Mouse (Mus musculus): ENCODE measurements around the gene Zfp462.
"Not testable (repeated sequence)": the region's sequence is repeated elsewhere in the genome, so short reads cannot be mapped to it uniquely, and the experiment has no call there.

Gene Zfp462

DNA sequence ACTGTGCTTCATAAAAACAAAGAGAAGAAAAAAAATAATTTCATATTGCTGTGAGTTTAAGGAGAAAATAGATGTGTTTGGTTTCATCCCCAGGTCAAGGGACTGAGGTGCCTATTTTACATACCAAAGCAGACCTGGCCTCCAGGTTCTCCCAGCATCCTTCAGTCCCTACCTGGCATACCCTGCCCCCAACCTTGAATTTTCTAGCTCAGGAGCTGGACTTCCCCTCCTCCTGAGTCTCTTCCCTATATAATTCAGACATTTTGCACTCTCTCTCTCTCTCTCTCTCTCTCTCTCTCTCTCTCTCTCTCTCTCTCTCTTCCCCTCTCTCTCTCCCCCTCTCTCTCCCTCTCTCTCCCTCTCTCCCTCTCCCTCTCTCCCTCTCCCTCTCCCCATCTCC, 48.2 kb downstream of the Zfp462 start:
- in situ Hi-C loops (cut with MboI; ENCODE audit: low sequenced_read_pairs): not testable (repeated sequence)

DNA sequence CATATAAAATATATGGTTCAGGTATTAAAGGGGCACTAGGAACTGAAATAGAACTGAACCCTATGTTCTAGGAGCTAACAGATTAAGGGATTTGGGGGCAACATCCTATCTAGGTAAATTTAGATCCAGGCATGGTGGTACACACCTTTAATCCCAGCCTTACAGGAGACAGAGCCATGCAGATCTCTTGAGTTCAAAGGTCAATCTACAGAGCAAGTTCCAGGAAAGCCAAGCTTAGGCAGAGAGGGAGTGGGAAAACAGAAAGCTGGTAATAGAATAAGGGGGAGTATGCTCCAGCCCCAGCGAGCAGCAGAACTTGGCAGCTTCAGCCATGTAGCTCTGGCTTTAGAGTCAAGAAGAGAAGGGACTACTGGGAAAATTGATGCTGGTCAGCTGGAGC, 50.4 kb downstream of the Zfp462 start:
- in situ Hi-C loops (cut with MboI; ENCODE audit: low sequenced_read_pairs): no loop called here

DNA sequence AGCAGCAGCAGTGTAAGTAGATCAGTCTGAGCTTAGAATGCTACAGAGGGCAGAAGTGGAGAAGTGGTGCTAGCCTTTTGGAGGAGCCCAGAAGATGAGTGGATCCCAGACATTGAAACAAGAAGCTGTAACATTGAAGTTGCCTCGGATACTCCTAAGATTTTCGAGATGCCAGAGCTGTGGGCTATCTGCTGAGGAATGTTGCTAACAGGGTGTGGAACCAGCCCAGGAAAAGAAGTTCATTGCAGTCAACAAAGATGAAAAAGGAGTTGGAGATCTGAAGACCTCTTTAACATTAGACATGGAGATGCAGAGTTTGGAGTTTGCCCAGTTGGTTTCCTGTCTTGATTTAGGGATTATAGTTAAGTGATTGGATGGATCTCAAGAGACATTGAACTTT, 51.2 kb downstream of the Zfp462 start:
- in situ Hi-C loops (cut with MboI; ENCODE audit: low sequenced_read_pairs): no loop called here

DNA sequence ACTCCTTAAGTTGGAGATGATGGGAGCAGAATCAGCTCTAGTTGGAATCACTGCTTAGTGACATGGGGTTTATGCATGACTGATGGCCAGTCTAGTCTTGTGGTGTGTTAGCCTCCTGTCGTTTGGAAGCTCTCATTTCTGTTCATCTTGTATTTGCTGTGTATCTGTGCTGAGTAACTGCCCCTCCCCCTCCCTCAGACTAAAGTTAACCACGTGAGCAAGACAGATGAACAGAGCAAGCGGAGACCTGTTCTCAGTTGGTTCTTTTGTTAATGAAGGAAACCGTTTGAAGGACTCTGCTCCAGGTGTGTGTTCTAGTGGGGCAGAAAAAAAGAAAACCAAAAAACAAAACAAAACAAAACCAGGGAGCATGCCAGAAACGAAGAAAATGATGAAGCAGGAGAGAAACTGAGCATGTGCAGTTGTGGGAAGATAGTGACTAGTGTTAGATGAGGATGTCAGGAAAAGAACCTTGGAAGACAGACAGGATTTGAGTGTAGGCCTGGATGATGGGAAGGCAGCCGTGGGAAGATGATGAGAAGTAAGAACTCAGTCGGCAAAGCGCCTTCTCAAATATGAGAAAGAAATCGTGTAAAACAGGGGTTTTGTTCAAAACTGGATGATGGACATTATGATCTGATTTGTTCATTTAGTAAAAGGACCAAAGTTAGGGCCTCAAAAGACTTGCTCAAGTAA, 53.4 kb downstream of the Zfp462 start:
- in situ Hi-C loops (cut with MboI; ENCODE audit: low sequenced_read_pairs): no loop called here

DNA sequence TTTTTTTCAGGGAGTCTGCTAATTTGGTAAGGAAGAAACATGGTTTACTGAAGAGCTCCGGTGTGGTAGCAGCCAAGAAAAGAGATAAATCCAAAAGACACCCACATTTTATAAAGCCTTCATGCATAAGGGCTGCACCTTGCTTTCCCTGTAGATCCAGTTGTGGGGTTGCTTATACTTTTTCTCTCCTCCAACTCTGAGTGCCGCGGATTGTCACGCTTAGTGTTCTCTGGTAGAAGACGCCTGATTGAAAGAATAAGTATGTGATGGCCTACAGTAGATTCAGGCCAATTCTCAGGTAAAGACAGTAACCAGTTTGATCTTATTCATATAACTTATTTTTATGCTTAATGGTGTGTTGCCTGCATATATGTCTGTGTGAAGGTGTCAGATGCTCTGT, 54.7 kb downstream of the Zfp462 start:
- in situ Hi-C loops (cut with MboI; ENCODE audit: low sequenced_read_pairs): no loop called here

DNA sequence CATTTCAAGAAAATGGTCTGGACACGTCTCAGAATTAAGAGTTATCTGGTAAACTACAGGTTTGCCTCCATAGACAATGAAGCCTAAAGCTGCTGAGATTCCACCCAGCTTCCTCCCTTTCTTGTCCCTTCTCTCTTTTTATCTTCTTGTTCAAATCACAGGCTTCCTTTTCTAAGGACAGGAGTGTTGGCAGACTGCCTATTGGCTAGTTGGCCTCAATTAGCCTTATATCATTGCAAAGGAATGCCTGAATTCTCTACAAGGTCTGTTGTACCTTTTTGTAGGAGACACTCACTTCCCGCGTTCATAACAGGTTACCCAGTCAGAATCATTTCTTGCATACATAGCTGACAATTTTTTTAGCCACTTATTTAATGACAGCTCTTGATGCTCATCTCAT, 56.5 kb downstream of the Zfp462 start:
- in situ Hi-C loops (cut with MboI; ENCODE audit: low sequenced_read_pairs): no loop called here

DNA sequence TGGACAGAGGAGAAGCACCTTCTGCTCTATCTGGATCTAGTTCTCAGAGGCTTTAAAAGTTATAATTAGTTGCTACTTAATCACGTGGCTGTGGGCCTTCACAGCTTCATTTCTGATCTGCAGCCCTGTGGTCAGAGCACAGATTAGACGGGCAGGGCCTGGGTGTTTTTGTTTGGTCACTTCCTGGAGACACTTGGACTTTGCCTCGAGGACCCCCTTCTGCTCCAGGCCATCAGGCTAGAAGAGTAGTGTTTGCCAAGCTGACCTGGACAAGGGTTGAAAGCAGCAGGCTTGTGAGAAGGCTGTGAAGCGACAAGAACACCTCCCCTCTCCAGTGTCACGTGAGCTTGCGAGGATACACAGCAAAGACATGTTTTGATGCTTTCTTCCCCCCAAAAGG, 58.3 kb downstream of the Zfp462 start:
- in situ Hi-C loops (cut with MboI; ENCODE audit: low sequenced_read_pairs): no loop called here

DNA sequence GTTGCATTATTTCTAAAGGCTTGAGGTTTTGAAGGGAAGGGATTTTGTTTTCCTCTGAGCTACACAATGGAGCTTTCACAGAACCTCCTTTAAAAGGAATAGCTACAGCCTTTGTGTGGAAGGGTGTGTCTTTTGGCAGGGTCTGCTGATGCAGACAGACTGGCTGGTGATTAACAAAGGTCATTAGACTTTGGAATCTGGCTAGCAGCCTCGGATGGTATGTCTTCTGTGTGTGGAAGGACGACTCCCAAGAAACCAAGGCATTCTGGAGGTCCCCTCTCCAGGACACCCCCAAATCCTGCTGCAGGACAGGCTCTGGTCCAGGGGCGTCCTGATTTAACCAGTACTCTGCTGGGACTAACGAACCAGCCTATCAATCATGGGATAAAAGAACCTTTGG, 60.2 kb downstream of the Zfp462 start:
- in situ Hi-C loops (cut with MboI; ENCODE audit: low sequenced_read_pairs): no loop called here

DNA sequence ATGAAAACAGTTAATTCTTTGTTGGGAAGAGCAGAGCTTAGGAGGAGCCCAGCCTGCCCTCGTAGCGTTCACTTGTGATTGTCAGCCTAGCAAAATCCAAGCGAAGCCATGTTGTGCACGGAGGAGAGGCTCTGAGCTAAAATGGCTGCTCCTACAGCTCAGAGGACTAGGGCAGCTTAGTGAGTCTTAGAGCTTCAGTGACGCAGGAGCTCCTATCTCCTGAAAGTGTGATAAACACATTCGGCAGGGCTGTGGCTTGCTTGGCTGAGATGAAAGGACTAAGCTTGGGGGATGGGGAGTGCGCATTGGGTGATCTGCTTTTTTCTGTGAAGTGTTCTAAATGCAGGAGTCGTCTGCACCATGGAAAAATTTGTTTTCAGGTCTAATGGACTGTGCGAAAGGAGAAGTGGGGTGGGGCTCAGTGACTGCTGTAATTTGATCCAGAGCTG, 60.7 kb downstream of the Zfp462 start:
- in situ Hi-C loops (cut with MboI; ENCODE audit: low sequenced_read_pairs): no loop called here

DNA sequence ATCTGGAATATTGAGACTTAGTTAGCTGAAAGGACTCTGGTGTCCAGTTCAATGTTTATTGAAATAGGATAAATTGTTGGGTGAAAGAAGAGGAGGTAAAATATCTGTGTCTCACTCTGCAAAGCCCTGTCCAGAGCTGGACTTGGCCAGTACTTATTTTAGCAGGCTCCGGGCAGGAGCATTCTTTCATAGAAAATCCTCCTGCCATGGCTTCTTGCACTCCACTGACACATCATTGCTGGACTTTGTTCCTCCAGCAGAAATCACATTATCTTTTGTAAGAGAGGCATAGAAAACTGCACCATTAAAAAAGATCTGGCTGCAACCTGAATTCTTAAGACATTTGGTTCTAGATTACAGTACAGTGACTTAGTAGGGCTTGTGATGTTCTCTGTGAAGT, 61.2 kb downstream of the Zfp462 start:
- in situ Hi-C loops (cut with MboI; ENCODE audit: low sequenced_read_pairs): no loop called here

DNA sequence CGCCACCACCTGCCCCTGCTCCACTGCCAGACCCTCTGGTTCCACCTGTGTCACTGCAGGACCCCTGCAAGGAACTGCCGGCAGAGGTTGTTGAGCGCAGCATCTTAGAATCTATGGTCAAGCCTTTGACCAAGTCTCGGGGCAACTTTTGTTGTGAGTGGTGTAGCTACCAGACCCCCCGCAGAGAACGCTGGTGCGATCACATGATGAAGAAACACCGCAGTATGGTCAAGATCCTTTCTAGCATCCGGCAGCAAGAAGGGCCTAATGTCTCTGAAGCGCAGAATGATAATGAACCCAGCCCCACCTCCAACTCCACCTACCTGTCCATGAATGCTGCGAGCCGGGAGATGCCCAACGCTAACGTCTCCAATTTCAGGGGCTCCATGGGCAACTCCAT, 63.8 kb downstream of the Zfp462 start:
- in situ Hi-C loops (cut with MboI; ENCODE audit: low sequenced_read_pairs): no loop called here

DNA sequence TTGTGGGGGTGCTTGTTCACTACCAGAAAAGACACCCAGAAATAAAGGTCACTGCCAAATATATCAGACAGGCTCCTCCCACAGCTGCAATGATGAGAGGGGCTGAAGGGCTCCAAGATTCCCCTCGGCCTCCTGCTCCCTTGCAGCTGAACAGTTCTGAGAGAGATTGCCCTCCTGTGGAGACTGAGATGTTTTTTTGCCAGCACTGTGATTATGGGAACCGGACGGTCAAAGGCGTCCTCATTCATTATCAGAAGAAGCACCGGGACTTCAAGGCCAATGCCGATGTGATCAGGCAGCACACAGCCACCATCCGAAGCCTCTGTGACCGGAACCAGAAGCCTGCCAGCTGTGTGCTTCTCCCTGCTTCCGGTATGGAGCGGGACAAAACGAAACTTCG, 66.5 kb downstream of the Zfp462 start:
- in situ Hi-C loops (cut with MboI; ENCODE audit: low sequenced_read_pairs): no loop called here

DNA sequence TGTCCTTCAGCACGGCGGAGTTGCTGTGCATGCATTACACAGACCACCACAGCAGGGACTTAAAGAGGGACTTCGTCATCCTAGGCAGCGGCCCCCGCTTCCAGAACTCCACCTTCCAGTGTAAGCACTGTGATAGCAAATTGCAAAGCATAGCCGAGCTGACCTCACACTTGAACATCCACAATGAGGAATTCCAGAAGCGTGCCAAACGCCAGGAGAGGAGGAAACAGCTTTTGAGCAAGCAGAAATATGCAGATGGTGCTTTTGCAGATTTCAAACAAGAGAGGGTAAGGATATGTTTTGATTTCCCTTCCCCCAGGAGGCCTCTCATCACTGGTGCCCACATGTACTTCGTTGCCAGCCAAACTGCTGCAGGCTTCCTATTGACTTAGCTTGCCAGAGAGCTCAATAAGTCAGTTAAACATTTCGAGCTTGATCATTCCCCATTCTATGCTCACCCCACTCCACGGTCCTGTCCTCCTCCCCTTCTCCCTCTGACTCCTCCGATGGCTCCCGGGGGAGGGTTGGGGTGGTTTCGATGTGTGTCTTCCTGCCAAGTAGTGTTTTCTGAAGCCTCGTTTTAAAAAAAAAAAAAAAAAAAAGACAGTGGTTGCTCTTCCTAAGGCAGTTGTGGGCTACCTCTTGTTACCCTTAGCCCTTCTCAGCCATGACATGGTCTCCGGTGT, 68.9 kb downstream of the Zfp462 start:
- in situ Hi-C loops (cut with MboI; ENCODE audit: low sequenced_read_pairs): no loop called here

DNA sequence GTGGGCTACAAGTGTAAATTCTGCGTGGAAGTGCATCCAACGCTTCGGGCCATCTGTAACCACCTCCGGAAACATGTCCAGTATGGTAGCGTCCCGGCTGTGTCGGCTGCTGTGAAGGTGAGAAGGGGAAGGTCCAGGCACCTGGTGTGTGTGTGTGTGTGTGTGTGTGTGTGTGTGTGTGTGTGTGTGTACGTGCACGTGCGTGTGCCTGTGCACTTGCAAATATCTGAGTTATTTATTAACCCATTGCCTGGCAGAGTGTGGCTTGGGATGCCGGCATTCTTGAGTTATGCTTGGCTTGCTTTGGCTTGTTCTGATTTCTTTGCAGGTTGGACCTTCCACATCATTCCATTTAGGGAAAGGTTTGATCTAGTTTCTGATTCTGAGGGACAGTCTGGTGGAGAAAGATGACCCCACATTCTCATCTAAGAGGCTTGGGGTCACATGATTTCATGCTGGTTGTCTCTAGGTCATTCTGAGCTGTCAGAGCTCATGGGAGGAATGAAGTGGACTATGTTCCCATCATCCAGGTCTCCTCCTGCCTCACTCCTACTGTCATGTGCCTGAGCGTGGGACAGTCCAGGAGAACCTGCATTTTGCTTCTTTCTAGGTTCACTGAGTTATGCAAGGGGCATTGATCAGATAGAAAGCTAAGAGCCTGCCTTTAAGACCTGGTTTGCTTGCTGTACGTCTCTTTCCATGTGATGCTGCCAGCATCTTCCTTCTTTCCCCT, 70.0 kb downstream of the Zfp462 start:
- in situ Hi-C loops (cut with MboI; ENCODE audit: low sequenced_read_pairs): no loop called here

DNA sequence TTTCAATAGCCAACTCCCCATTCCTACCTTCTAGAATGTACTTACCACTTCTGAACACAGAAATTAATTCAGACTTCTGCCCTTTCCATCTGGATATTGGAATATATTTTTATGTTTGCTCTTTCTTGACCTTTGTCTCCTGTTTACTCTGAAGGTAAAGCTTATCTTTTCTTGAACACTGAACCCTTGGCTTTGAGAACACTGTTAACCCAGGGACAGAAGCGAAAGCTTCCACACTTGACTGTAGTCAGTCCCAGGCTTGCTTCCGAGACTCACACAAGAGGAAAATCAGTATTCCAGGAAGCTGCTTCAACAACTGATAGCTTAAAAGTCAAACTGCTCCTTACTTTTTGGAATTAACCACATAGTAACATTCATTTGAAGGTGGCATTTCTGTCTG, 70.7 kb downstream of the Zfp462 start:
- in situ Hi-C loops (cut with MboI; ENCODE audit: low sequenced_read_pairs): no loop called here

DNA sequence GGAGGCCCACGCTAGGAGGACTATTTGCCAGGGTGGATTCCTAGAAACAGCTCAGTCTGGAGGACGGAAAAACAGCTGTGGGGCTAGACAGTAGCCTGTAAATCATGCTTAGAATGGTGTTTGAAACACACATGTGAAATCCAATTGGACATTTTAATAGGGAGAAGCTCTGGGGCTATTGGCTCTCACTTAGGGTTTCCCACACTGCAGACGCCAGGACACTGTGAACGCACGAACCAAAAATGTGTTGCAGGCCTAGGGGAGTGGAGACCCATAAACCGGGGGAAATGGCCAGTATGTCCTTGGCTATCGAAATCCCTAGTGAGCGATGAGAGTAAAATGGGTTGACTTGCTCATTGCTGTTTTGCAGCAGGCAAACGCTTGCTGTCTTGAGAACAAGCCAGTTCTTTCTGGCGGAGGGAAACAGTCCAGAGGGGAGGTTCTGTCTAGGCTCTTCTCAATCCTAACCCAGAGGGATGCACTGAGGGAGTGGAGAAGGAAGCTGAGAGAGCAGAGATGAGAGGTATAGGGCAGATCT, 81.3 kb downstream of the Zfp462 start:
- in situ Hi-C loops (cut with MboI; ENCODE audit: low sequenced_read_pairs): no loop called here

DNA sequence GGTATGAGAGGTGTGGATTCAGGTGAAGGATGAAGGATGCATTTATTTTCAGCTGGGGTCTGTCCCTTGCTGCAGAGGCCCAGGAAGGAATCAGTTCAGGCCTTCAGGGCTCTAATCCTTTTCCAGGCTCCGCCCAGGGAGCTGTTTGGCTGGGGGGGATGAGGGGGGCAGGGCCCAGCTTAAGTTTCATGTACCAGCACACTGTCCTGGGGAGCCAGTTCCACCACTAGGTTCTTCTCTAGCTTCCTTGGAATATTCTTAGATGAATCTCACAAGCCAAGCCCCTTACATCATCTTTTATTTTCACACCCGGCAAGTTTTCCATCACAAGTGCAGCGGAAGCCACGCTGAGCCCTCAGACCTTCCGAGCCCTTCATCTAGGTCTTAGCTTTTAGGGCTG, 85.6 kb downstream of the Zfp462 start:
- in situ Hi-C loops (cut with MboI; ENCODE audit: low sequenced_read_pairs): no loop called here

DNA sequence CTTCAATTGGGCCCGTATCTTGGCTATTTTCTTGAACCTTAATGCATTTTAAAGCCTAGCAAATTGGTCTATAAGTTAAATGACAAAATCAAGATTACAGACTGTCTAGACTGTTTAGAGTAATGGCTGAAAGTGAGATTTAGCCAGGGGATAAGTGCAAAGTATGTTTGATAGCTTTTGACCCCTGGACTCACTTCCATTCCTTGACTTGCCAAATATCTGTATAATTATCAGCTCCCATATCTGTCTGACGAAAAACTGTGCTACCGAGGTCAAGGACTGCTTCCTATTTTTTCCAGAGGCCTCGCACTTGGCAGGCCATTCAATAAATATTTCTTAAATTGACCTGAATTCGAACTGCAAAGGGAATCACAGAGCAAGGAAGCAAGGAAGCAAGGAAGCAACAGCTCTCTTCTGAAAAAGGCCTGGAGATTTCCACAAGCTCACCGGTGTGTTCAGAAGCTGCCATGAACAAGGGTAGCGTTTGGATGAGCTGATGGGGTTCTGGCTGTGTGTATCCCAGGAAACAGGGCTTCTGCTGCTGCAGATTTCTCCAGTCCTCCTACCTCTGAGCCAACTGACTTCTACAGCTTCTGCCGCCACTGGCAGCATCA, 87.6 kb downstream of the Zfp462 start:
- in situ Hi-C loops (cut with MboI; ENCODE audit: low sequenced_read_pairs): no loop called here

DNA sequence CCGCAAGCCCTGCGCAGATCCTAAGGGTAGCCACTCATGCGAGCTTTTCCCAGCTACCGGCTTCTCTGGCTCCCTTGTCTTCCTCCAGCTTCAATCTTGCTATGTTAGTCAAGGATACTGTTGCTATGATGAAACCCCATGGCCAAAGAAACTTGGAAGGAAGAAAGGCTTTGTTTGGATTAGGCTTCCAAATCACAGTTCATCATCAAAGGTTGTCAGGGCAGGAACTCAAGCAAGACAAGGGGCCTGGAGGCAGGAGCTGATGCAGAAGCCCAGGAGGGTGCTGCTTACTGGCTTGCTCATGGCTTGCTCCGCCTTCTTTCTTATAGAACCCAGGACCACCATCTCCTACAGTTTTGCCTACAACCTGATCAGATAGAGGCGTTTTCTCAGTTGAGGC, 88.6 kb downstream of the Zfp462 start:
- in situ Hi-C loops (cut with MboI; ENCODE audit: low sequenced_read_pairs): no loop called here

DNA sequence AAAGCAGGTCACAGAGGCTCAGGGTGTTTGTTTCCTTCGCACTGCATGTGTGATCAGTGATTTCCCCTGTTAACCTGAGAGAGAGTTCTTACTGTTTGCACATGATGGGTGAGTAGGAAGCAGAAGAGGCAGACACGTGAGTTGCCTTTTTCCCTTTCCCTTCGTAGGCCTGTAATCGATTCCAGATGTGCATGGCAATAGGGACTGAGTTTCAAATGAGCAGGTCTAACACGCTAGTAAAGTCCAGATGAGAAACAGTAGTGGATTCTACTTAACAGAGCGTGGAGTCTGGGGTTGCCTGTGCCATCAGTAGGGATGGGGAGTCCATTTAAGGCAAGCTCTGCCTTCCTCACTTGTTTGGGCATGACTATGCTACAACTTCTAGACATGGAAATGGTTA, 93.3 kb downstream of the Zfp462 start:
- in situ Hi-C loops (cut with MboI; ENCODE audit: low sequenced_read_pairs): no loop called here

DNA sequence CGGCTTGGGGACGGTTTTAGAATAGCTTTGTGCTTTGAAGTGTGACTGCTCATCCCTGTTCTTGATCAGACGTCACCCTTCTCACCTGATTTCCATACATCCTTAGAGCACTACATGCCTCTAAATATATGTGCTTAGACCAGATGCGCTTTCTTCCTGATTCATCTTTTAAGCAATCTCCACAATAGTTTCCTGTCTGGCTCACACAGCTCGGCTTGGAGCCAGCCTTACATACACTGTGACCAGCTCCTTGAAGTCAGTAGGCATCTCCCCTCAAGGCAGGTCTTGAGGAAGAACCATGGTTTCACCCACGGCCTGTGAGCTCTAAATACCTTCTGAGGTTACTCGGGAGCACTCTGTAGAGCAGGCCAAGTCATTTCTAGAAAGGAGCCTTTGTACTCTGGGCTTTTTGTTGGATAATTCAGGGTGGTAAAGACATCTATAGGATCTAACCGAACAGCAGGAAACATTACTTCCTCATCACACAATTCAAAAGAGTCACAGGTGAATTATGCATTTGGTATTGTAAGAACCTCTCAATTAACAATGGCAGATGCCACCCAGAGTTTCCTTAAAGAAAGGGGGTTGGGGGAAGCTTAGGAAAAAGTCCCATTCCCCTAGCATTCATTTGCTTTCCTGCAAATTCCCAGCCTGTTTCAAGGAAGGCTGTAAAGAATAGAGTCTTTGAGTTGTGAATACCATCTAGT, 95.6 kb downstream of the Zfp462 start:
- in situ Hi-C loops (cut with MboI; ENCODE audit: low sequenced_read_pairs): no loop called here
